Mouse (Mus musculus): ENCODE data around the gene Kansl3.

- no peak for TF ChIP-seq GATA1 (IDR thresholded peaks at IDR 0.05; ENCODE audit: borderline replicate concordance, low read length)
- TF ChIP-seq CTCF (IDR thresholded peaks at IDR 0.05; ENCODE audit: low read depth, low read length) = no peak
Measured at GRCm38 (mm10) chr1:36368112-36368968, 641 bp downstream of the Kansl3 start.

All from G1E (cell line).